Mouse (Mus musculus) heart, embryonic 11.5 days (tissue): ENCODE measurements around the gene Scaf8. TPM values are rescaled to one million over a fixed set of nuclear protein-coding genes. Genes with fewer than 3 reads are reported as not detected.
"Not testable (repeated sequence)": the region's sequence is repeated elsewhere in the genome, so short reads cannot be mapped to it uniquely, and the experiment has no call there.

Experiments
- ATAC-seq: fragments of 200-750 bp; cut with Nextera tagmentation; replicated peaks from 2 replicates; pipeline ENCODE4 v1.8.0; 2017; ENCODE audit warnings: moderate library complexity; ENCODE audit not compliant: insufficient number of reproducible peaks, low FRiP score, low TSS enrichment
- H3K27ac ChIP-seq: fragments of 300-500 bp; sonication (generic); 2 replicates; pipeline ENCODE4 v1.5.1; 2014; ENCODE audit warnings: mild to moderate bottlenecking, low read depth, low read length
- H3K27me3 ChIP-seq: fragments of 300-500 bp; sonication (generic); 2 replicates; pipeline ENCODE4 v1.6.1; 2014; ENCODE audit warnings: mild to moderate bottlenecking, low read length, mixed read lengths; ENCODE audit not compliant: control insufficient read depth, insufficient read depth
- H3K36me3 ChIP-seq: fragments of 300-500 bp; sonication (generic); 2 replicates; pipeline ENCODE4 v1.6.1; 2014; ENCODE audit warnings: mild to moderate bottlenecking, low read length, moderate library complexity, mixed read lengths; ENCODE audit not compliant: control insufficient read depth, insufficient read depth
- H3K4me1 ChIP-seq: fragments of 300-500 bp; sonication (generic); 2 replicates; pipeline ENCODE4 v1.6.1; 2014; ENCODE audit warnings: low read length; ENCODE audit not compliant: control insufficient read depth, insufficient read depth
- H3K4me2 ChIP-seq: fragments of 300-500 bp; sonication (generic); 2 replicates; pipeline ENCODE4 v1.6.1; 2014; ENCODE audit warnings: mild to moderate bottlenecking, moderate library complexity
- H3K4me3 ChIP-seq: fragments of 300-500 bp; sonication (generic); 2 replicates; pipeline ENCODE4 v1.5.1; 2014; ENCODE audit warnings: low read depth, low read length
- H3K9ac ChIP-seq: fragments of 300-500 bp; sonication (generic); 2 replicates; pipeline ENCODE4 v1.6.1; 2014; ENCODE audit warnings: mild to moderate bottlenecking, low read depth, low read length, moderate library complexity
- H3K9me3 ChIP-seq: fragments of 300-500 bp; sonication (generic); replicated peaks from 2 replicates; pipeline ENCODE4 v1.6.1; 2016; ENCODE audit warnings: low read length; ENCODE audit not compliant: control insufficient read depth
- WGBS: fragments of 180-500 bp; shearing (Covaris S2); extraction: QIAGEN DNeasy Blood & Tissue Kit; methylation state at CpG from one replicate; pipeline ENCODE4 v1.1.7; 2014; ENCODE audit not compliant: insufficient replicate concordance; 5-methylcytosine and 5-hydroxymethylcytosine counted together
- polyA plus RNA-seq: library from polyadenylated mRNA; unstranded; fragments of >200 nt; fragmentation: Nextera tagmentation; extraction: Ambion mirVana; gene quantifications from 2 replicates; pipeline ENCODE4 v1.2.1, GENCODE M21; 2014

Gene Scaf8
- polyA plus RNA-seq, 1 experiment from 2014 or later: 20.6 TPM

DNA sequence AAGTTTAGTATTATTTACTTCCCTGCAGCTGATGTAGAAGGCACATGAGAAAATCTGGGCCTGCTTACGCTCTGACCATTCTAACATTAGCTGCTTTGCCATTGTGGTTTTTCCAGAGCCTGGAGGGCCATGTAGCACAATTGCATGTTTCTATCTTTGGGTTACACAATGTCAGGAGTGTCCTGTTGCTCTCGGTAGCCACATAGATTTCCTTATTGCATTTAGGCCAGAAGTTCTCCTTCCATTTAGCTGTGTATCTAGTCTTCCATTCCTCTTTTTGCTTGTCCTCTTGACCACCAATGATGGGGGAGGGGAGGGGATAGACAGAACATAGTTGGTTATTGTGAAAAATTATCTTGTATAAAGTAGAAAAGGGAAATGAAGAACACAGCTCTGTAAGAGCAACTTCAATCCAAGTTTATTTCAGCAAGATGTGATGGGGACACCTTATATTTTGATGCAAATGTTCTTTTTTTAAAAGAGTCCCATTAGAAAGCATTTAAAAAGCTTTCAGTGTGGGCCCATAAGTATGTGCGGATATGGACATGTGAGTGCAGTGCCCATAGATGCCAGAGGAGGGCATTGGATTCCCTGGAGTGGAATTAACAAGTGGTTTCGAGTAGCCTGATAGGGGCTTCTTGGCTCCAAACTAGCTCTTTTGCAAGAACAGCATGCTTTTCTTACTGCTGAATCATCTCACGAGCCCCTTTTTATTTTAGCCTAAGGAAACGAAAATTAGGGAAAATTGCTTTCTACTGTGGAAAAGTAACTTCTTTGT is 10.4 kb upstream of the Scaf8 start:
- Histone ChIP-seq H3K4me2 (no peak overlapping the region), H3K27ac (no peak overlapping the region), H3K4me1 (no peaks in the 10 kb centered on the region; the same call in 1 of the 2 replicates), H3K27me3 (no peaks in the 10 kb centered on the region), H3K9ac (no peak overlapping the region), H3K4me3 (no peak overlapping the region), H3K9me3 (no peaks in the 10 kb centered on the region), H3K36me3 (no peaks in the 10 kb centered on the region)
- no peak for ATAC-seq
- 79% methylated on average over 6 of the region's 6 CpGs for WGBS

DNA sequence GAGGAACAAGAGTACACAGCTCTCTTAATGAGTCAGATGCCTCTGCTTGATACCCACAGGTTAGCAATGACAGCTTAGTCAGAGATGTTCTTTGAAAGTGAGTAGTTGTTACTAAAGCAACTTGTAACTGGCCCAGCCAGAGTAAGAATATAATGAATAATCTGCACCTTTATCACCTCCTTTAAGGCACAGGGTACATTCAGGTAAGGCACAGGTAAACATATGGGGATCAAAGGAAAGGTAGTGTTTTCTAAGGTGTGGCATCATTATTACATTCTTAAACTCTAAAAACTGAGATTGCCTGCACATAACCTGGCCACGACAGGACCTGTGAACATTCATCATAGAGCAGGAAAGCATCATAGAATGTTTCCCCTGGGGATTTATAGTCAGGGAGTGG is 9.8 kb upstream of the Scaf8 start:
- no peak overlapping the region for H3K27ac ChIP-seq
- 84% methylated on average over 1 of the region's 1 CpGs for WGBS
- H3K4me2 ChIP-seq: no peak overlapping the region
- no peaks in the 10 kb centered on the region for H3K27me3 ChIP-seq
- no peaks in the 10 kb centered on the region for H3K9me3 ChIP-seq
- H3K9ac ChIP-seq: no peak overlapping the region
- ATAC-seq: no peak
- H3K4me1 ChIP-seq: no peaks in the 10 kb centered on the region; the same call in 1 of the 2 replicates
- H3K4me3 ChIP-seq: no peak overlapping the region
- no peaks in the 10 kb centered on the region for H3K36me3 ChIP-seq

DNA sequence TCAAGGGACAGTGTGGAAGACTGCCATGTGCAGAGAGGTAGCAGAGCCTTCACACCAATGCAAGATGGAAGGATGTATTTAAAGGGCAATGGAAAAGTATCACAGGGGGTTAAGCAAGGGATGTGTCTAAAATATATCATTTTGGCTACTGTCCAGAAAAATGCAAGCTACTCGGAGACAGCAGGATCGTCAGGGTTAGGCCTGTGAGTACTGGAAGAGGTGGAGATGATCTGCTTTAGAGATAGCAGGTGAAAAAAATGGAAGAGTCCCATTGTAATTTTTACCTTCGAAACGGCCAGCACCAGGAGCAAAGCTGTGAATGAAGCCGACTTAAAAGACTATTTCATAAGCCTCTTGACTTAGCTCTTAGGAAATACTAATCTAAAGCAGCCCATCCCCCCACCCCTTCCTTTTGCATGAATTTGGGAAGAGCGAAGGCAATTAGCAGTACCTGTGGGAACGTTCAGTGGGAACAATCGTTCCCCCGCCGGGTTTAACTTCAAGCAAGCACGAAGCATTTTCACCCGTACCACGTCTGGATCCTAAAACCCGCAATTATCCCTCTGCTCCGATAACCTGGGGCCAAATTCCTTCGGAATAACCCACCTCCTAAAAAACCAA is 925 bp upstream of the Scaf8 start:
- WGBS: 2% methylated on average over 16 of the region's 16 CpGs
- peak overlapping the region; percentile 100 for H3K27ac ChIP-seq

DNA sequence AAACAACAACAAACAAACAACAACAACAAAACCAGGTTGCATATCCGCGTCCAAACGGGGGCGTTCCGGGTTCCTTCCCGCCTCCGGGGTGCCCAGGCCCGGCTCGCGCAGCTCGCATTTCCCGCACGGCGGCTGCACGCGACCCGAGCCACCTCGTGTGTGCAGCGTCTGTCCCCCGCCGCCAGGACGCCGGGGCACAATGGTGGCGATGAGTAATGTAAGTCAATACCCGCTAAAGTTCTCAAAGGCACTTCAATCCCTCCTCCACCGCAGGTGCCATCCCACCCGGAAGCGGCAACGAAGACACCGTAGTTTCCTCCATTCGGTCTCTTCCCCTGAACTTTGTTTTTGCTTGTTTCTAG is 433 bp upstream of the Scaf8 start:
- H3K9ac ChIP-seq: peak overlapping the region; percentile 97
- under 1% methylated on average over 31 of the region's 31 CpGs for WGBS
- H3K27ac ChIP-seq: peak overlapping the region; percentile 100
- H3K4me3 ChIP-seq: peak overlapping the region; percentile 96
- H3K9me3 ChIP-seq: no peaks in the 10 kb centered on the region
- H3K4me2 ChIP-seq: peak overlapping the region; percentile 67
- 0 out of 2 replicates have a peak, but pooled peaks cover 3% of the 10 kb centered on the region for H3K4me1 ChIP-seq
- H3K27me3 ChIP-seq: no peaks in the 10 kb centered on the region
- peak; percentile 55 for ATAC-seq
- H3K36me3 ChIP-seq: no peaks in the 10 kb centered on the region

More for the DNA sequence above, 925 bp upstream of the Scaf8 start:
- Histone ChIP-seq H3K4me2 (peak overlapping the region; percentile 67), H3K27me3 (no peaks in the 10 kb centered on the region), H3K4me3 (peak overlapping the region; percentile 96), H3K4me1 (0 out of 2 replicates have a peak, but pooled peaks cover 3% of the 10 kb centered on the region), H3K9ac (peak overlapping the region; percentile 97), H3K9me3 (no peaks in the 10 kb centered on the region), H3K36me3 (no peaks in the 10 kb centered on the region)
- ATAC-seq: no peak

DNA sequence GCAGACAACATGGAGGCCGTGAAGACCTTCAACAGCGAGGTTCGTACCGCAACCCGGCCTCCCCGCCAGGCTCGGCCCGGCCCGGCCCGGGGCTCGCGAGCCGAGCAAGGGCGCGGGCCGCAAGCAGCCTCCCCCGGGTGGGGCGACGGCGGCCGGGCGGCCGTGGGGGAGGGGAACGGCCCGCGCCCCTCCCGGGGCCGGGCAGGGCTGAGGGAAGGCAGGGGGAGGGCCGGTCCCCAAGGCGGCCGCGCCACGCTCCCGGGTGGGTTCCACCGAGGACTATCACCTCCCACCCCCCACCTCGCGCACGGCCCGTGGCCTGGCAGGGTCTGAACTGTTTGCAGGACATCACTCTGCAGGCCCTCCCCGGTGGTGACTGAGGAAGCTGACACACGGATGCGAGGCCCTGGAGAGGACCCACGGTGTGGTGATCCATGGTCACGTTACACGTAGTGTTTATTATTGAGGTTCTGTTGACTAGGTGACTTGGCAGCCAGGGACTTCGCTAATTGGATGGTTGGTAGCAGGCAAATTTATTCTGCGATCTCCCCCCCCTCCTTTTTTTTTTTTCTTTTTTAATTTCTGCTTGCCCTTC is 705 bp downstream of the Scaf8 start:
- H3K36me3 ChIP-seq: no peaks in the 10 kb centered on the region
- peak overlapping the region; percentile 97 for H3K9ac ChIP-seq
- no peaks in the 10 kb centered on the region for H3K9me3 ChIP-seq
- no peaks in the 10 kb centered on the region for H3K27me3 ChIP-seq
- peak overlapping the region; percentile 96 for H3K4me3 ChIP-seq
- H3K4me2 ChIP-seq: peak overlapping the region; percentile 67
- WGBS: 1% methylated on average over 29 of the region's 47 CpGs
- H3K27ac ChIP-seq: peak overlapping the region; percentile 100
- H3K4me1 ChIP-seq: 0 out of 2 replicates have a peak, but pooled peaks cover 3% of the 10 kb centered on the region
- ATAC-seq: peak; percentile 76

DNA sequence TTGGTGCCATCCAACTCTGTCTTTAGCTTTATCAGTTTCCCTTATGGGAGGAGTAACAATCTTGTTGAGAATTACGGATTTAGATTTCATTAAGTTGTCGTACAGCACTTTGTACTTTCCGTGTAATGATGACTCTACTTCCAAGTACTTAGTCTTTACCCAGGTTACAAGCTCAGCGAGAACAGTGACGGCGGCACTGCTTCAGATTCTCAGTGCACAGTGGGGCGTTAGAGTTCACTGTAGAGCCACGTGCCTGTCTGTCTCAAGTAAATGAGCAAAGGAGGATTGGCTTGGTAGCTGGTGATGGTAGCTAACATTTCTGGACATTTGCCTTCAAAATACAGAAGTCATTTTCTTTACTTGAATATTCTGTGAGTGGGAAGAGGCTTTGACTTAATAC is 6.2 kb downstream of the Scaf8 start:
- H3K9me3 ChIP-seq, H3K36me3 ChIP-seq, H3K9ac ChIP-seq, H3K4me1 ChIP-seq, ATAC-seq, H3K4me2 ChIP-seq, H3K27ac ChIP-seq, H3K27me3 ChIP-seq, H3K4me3 ChIP-seq: not testable (repeated sequence)
- 83% methylated on average over 8 of the region's 8 CpGs for WGBS

DNA sequence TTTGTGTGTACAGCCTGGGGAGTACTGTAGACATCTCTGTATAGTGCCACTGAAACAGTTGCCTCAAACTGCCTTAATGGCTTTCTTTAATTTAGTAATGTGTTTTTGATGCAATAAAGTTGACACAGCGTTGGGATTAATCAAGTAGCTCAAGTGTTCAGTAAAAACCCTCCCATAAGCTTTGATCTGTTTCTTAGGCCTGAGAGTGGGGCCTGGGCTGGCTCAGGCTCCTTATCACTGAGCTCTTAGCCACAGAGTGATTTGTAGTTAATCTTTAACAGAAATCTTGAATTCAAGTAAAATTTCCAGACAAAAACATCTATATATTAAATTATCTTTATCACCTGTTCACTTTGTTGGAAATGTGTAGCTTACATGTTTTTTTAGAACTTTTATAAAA is 8.8 kb downstream of the Scaf8 start:
- not testable (repeated sequence) for H3K4me3 ChIP-seq, H3K4me2 ChIP-seq, H3K9me3 ChIP-seq, H3K27ac ChIP-seq, H3K9ac ChIP-seq, H3K4me1 ChIP-seq, H3K27me3 ChIP-seq, H3K36me3 ChIP-seq, ATAC-seq
- 41% methylated on average over 1 of the region's 1 CpGs for WGBS

DNA sequence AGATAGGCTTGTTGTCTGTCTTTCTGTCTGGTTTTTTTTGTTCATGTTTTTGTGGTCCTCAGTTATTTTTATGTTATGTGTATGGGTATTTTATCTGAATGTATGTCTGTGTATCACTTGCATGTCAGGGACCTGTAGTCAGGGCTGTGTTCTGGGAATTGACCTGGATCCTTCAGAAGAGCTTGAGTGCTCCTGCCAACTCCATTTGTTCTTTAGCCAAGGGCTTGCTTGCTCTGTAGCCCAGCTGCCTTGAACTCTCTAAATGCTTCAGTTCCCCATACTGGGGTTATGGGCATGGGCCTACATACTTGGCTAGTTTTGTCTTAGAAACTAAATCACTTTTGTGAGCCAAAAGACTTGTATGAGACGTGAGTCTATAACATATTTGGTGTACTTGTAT is 13.9 kb downstream of the Scaf8 start:
- WGBS: 81% methylated on average over 1 of the region's 1 CpGs
- H3K9me3 ChIP-seq: no peaks in the 10 kb centered on the region
- H3K4me3 ChIP-seq: no peak overlapping the region
- peaks cover 3% of the 10 kb centered on the region; the same call in 1 of the 2 replicates for H3K36me3 ChIP-seq
- no peaks in the 10 kb centered on the region for H3K27me3 ChIP-seq
- no peak overlapping the region for H3K9ac ChIP-seq
- H3K4me2 ChIP-seq: no peak overlapping the region
- H3K27ac ChIP-seq: no peak overlapping the region
- H3K4me1 ChIP-seq: peaks cover 7% of the 10 kb centered on the region
- ATAC-seq: no peak
